Mouse (Mus musculus) hindbrain, embryonic 14.5 days (tissue): ENCODE measurements around the gene Max. TPM values are rescaled to one million over a fixed set of nuclear protein-coding genes. Genes with fewer than 3 reads are reported as not detected.

Experiments
- polyA plus RNA-seq: library from polyadenylated mRNA; unstranded; fragments of >200 nt; fragmentation: Nextera tagmentation; extraction: Ambion mirVana; gene quantifications from 2 replicates; pipeline ENCODE4 v1.2.1, GENCODE M21; 2014

Max gene
- polyA plus RNA-seq, 1 experiment from 2014 or later, result 47.6 TPM

Other genes with a start within 250 kb of the Max start
- gene Churc1, start 196.7 kb downstream of the Max start, polyA plus RNA-seq, result 123 and 161 TPM in 2 replicates
- gene Fntb, start 196.6 kb downstream of the Max start, polyA plus RNA-seq, result 40.4 and 43.9 TPM in 2 replicates
- 0.19 TPM in 1 of 2 replicates, not detected in the other for gene Gpx2, start 166.6 kb downstream of the Max start, polyA plus RNA-seq
- gene Rab15, start 139.3 kb downstream of the Max start, polyA plus RNA-seq, result 35.7 and 44.8 TPM in 2 replicates